Mouse (Mus musculus) hindbrain, embryonic 16.5 days (tissue): ENCODE results near the gene Mfsd5. TPM values are rescaled to one million over a fixed set of nuclear protein-coding genes. Genes with fewer than 3 reads are reported as not detected.

ENCODE experiments used
- ATAC-seq: fragments of 200-750 bp; cut with Nextera tagmentation; 2 replicates; pipeline ENCODE4 v1.8.0; 2017; ENCODE audit warnings: moderate TSS enrichment, moderate library complexity
- H3K27ac ChIP-seq: fragments of 300-500 bp; sonication (generic); 2 replicates; pipeline ENCODE4 v1.5.1; 2014; ENCODE audit warnings: low read depth, mild to moderate bottlenecking, control low read depth, low read length, moderate library complexity
- H3K27me3 ChIP-seq: fragments of 300-500 bp; sonication (generic); replicated peaks from 2 replicates; pipeline ENCODE4 v1.6.1; 2014; ENCODE audit warnings: low read length; ENCODE audit not compliant: control insufficient read depth, insufficient read depth
- H3K36me3 ChIP-seq: fragments of 300-500 bp; sonication (generic); 2 replicates; pipeline ENCODE4 v1.6.1; 2014; ENCODE audit warnings: mild to moderate bottlenecking, low read length, moderate library complexity, mixed read lengths; ENCODE audit not compliant: control insufficient read depth, insufficient read depth
- H3K4me1 ChIP-seq: fragments of 300-500 bp; sonication (generic); 2 replicates; pipeline ENCODE4 v1.6.1; 2014; ENCODE audit warnings: low read depth, low read length; ENCODE audit not compliant: control insufficient read depth, insufficient read depth
- H3K4me2 ChIP-seq: fragments of 300-500 bp; sonication (generic); 2 replicates; pipeline ENCODE4 v1.6.1; 2014; ENCODE audit warnings: mild to moderate bottlenecking, low read length, control low read depth, moderate library complexity
- H3K4me3 ChIP-seq: fragments of 300-500 bp; sonication (generic); 2 replicates; pipeline ENCODE4 v1.5.1; 2014; ENCODE audit warnings: mild to moderate bottlenecking, low read length, control low read depth, moderate library complexity
- H3K9ac ChIP-seq: fragments of 300-500 bp; sonication (generic); 2 replicates; pipeline ENCODE4 v1.6.1; 2014; ENCODE audit warnings: low read depth, mild to moderate bottlenecking, control low read depth, low read length, moderate library complexity
- H3K9me3 ChIP-seq: fragments of 300-500 bp; sonication (generic); 2 replicates; pipeline ENCODE4 v1.6.1; 2014; ENCODE audit warnings: mild to moderate bottlenecking, low read length, moderate library complexity; ENCODE audit not compliant: control insufficient read depth
- WGBS: fragments of 180-500 bp; shearing (Covaris S2); extraction: QIAGEN DNeasy Blood & Tissue Kit; methylation state at CpG from one replicate; pipeline ENCODE4 v1.1.7; 2014; 5-methylcytosine and 5-hydroxymethylcytosine counted together
- polyA plus RNA-seq: library from polyadenylated mRNA; unstranded; fragments of >200 nt; fragmentation: Nextera tagmentation; extraction: Ambion mirVana; gene quantifications from 2 replicates; pipeline ENCODE4 v1.2.1, GENCODE M21; 2015

Gene Mfsd5
- polyA plus RNA-seq = 65.9 and 67.6 TPM in 2 replicates

- Histone ChIP-seq H3K36me3 (peaks cover 13% of the 10 kb centered on the region), H3K27me3 (no peaks in the 10 kb centered on the region), H3K9ac (peak within 1 kb of the TSS; percentile 85), H3K4me1 (peaks cover 14% of the 10 kb centered on the region), H3K9me3 (no peaks in the 10 kb centered on the region), H3K27ac (peak within 1 kb of the TSS; percentile 92), H3K4me3 (peak within 1 kb of the TSS; percentile 96), H3K4me2 (peak within 1 kb of the TSS; percentile 97)
- peak; percentile 94 for ATAC-seq
- under 1% methylated on average over 59 of the region's 65 CpGs for WGBS
Observed at GRCm38 (mm10) chr15:102279092-102279782, at the start of gene Mfsd5. Mfsd5 (plus strand) TSS chr15:102279454.

DNA sequence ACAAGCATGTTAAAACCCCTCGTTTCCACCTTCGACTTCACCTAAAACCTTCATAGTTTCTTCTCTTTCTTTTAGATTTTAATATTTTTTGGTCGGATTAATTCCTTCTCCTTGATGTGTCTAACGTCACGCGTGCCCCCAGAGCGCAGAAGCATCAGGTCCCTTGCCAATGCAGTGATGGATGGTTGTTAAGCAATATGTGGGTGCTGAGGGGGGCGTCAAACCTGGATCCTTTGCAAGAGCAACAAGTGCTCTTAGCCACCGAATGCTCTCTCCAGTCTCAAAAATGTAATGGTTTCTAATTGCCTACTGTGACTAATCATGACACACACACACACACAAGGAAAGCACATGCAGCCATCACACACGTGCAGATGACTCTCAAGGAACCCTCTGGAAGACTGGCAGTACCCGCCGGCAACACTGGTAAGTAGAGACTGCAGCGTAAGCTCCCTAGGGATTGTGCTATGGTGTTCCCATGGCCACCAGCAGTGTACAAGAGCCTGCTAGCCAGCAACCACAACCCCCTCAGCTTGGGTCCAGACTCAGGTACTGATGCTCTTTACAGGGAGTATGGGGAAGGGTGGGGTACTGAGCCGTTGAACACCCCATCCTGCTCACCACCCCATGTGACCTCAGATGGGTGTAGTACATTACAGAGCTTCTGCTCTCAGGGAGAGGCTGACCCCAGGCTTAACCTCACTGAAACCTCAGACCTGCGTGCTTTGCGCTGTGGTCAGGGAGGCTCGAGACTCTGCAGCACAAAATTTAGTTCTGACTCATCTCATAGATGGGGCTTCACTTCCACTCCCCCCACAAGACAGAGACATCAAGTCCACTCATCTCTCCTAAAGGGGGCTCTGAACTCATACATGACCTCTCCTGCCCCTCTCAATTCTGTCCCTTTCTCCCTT, 48.6 kb upstream of the Mfsd5 start:
- Histone ChIP-seq H3K4me1 (no peaks in the 10 kb centered on the region), H3K4me3 (no peak overlapping the region), H3K9me3 (no peaks in the 10 kb centered on the region), H3K36me3 (no peaks in the 10 kb centered on the region), H3K4me2 (no peak overlapping the region), H3K9ac (no peak overlapping the region), H3K27ac (no peak overlapping the region), H3K27me3 (no peaks in the 10 kb centered on the region)
- 84% methylated on average over 17 of the region's 17 CpGs for WGBS
- no peak for ATAC-seq

- H3K9ac ChIP-seq = no peak within 1 kb of the TSS
- no peaks in the 10 kb centered on the region for H3K9me3 ChIP-seq
- no peak within 1 kb of the TSS for H3K4me2 ChIP-seq
- no peaks in the 10 kb centered on the region for H3K27me3 ChIP-seq
- no peak within 1 kb of the TSS for H3K4me3 ChIP-seq
- H3K4me1 ChIP-seq = no peaks in the 10 kb centered on the region
- no peak within 1 kb of the TSS for H3K27ac ChIP-seq
- no peaks in the 10 kb centered on the region for H3K36me3 ChIP-seq
- ATAC-seq = no peak
- 59% methylated on average over 6 of the region's 6 CpGs for WGBS
Observed at GRCm38 (mm10) chr15:102231748-102232147, 47.5 kb upstream of the Mfsd5 start, which contains the start of gene Itgb7. Itgb7 (minus strand) TSS chr15:102231944.

DNA sequence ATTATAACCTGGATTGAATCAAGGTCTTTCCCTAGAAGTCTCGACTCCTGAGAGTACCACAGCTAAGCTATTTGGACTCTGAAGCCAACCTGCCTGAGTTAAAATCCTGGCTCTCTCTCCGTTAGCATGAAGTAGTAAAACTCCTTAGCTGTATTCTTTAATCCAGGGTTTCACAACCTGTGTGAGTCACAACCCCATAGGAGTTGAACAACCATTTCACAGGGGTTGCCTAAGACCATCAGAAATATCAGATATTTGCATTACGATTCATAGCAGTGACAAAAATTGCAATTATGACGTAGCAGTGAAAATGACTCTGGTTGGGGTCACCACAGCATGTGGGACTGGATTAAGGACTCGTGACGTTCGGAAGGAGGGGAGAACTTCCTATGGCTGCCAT, 46.5 kb upstream of the Mfsd5 start:
- Histone ChIP-seq H3K9ac (no peak overlapping the region), H3K9me3 (no peaks in the 10 kb centered on the region), H3K4me1 (no peaks in the 10 kb centered on the region), H3K4me3 (no peak overlapping the region), H3K36me3 (no peaks in the 10 kb centered on the region), H3K27ac (no peak overlapping the region), H3K4me2 (no peak overlapping the region), H3K27me3 (no peaks in the 10 kb centered on the region)
- no peak for ATAC-seq
- 89% methylated on average over 7 of the region's 7 CpGs for WGBS

GRCm38 (mm10) chr15:102233896-102234295, 45.4 kb upstream of the Mfsd5 start:
- H3K4me3 ChIP-seq = no peak overlapping the region
- H3K27me3 ChIP-seq = no peaks in the 10 kb centered on the region
- H3K9ac ChIP-seq = no peak overlapping the region
- no peak overlapping the region for H3K4me2 ChIP-seq
- ATAC-seq = no peak
- H3K36me3 ChIP-seq = 0 out of 2 replicates have a peak, but pooled peaks cover 4% of the 10 kb centered on the region
- 29% methylated on average over 2 of the region's 2 CpGs for WGBS
- H3K4me1 ChIP-seq = no peaks in the 10 kb centered on the region
- no peaks in the 10 kb centered on the region for H3K9me3 ChIP-seq
- H3K27ac ChIP-seq = no peak overlapping the region

DNA sequence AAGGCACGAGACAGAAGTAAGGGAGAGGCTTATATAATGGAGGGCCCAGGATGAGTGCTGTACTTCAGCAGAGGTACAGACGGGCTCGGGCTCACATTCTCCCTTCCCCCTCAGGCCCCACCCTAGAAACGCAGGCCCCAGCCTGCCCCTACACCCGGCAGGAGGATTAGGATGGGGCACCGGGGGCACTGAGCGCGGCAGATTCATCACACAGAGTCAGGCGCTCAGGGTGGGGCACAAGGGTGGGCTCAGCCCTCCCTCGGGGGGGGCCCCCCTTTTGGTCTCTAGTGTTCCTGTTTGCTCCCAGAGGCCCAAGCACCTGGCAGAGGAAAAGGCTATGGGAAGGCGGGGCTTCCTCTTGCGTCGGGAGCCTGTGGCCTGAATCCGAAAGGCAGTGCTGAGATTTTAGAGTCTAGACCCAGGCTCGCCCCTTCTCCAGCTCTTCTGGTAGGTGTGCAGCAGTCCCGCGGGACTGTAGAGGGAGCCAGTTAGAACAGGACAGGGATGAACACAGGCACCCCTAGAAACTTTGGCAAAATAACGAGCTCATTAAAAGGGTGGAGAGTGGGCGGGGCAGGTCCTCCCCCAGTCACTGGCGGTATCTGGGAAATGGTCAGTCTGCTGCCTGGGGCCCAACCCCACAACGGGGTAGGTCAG, 43.8 kb upstream of the Mfsd5 start:
- Histone ChIP-seq H3K4me2 (no peak overlapping the region), H3K27ac (no peak overlapping the region), H3K36me3 (0 out of 2 replicates have a peak, but pooled peaks cover 4% of the 10 kb centered on the region), H3K4me1 (no peaks in the 10 kb centered on the region), H3K4me3 (no peak overlapping the region), H3K27me3 (no peaks in the 10 kb centered on the region), H3K9ac (no peak overlapping the region; the same call in 1 of the 2 replicates), H3K9me3 (no peaks in the 10 kb centered on the region)
- WGBS = 35% methylated on average over 21 of the region's 21 CpGs
- no peak for ATAC-seq

DNA sequence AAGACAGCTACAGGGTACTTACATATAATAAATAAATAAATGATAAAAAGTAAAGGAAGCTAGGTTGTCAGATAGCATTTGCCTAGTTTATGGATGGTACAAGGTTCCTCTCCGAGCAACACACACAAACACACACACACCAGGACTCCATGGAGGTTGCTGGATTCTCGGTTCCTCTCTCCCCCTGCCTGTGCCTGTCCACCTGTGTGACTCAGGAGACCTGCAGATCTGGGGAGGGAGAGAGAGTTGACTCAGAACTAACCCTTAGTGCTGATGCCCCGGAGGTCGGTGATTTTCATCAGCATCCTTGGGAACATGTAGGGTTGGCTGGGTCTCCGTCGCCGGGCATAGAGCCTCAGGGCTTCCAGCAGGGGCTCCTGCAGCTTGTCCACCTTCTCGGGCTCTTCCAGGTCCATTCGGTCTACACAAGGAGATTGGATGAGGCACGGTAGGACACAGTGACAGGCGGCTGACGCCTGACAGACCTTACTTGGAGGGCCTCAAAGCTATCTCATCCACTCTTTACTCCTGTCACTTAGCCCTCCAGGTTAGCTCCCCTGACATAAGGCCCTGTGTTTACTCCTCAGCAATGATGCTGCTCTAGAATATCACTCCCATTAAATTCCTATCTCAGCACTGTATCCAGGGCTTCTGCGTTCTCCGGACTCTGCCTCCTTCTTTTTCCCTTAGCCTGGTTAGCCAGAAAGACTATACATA, 40.6 kb upstream of the Mfsd5 start:
- Histone ChIP-seq H3K27ac (no peak overlapping the region), H3K4me3 (no peak overlapping the region), H3K9ac (no peak overlapping the region), H3K36me3 (0 out of 2 replicates have a peak, but pooled peaks cover 4% of the 10 kb centered on the region), H3K9me3 (no peaks in the 10 kb centered on the region), H3K27me3 (peaks cover 14% of the 10 kb centered on the region), H3K4me1 (peaks cover 6% of the 10 kb centered on the region), H3K4me2 (no peak overlapping the region)
- WGBS = 88% methylated on average over 14 of the region's 14 CpGs
- no peak for ATAC-seq

GRCm38 (mm10) chr15:102239260-102239590, 40.0 kb upstream of the Mfsd5 start:
- 10% methylated on average over 9 of the region's 9 CpGs for WGBS
- ATAC-seq = peak; percentile 79
- H3K36me3 ChIP-seq = 0 out of 2 replicates have a peak, but pooled peaks cover 4% of the 10 kb centered on the region
- H3K9me3 ChIP-seq = no peaks in the 10 kb centered on the region
- no peak overlapping the region for H3K4me2 ChIP-seq
- peaks cover 16% of the 10 kb centered on the region for H3K27me3 ChIP-seq
- H3K9ac ChIP-seq = no peak overlapping the region
- H3K27ac ChIP-seq = no peak overlapping the region
- H3K4me1 ChIP-seq = peaks cover 7% of the 10 kb centered on the region
- H3K4me3 ChIP-seq = no peak overlapping the region
